Mouse (Mus musculus) kidney, embryonic 16.5 days (tissue): Measurements from ENCODE around the gene Unc13c. TPM values are rescaled to one million over a fixed set of nuclear protein-coding genes. Genes with fewer than 3 reads are reported as not detected.

ENCODE experiments used
- ATAC-seq: fragments of 200-750 bp; cut with Nextera tagmentation; 2 replicates; pipeline ENCODE4 v1.8.0; 2017; ENCODE audit warnings: moderate TSS enrichment; ENCODE audit not compliant: low FRiP score, low TSS enrichment
- H3K27ac ChIP-seq: fragments of 300-500 bp; sonication (generic); 2 replicates; pipeline ENCODE4 v1.5.1; 2014; ENCODE audit warnings: low read length
- H3K27me3 ChIP-seq: fragments of 300-500 bp; sonication (generic); 2 replicates; pipeline ENCODE4 v1.6.1; 2014; ENCODE audit warnings: low read length, control low read depth, mixed read lengths; ENCODE audit not compliant: insufficient read depth
- H3K36me3 ChIP-seq: fragments of 300-500 bp; sonication (generic); 2 replicates; pipeline ENCODE4 v1.6.1; 2014; ENCODE audit warnings: low read length, control low read depth, mixed read lengths; ENCODE audit not compliant: insufficient read depth
- H3K4me1 ChIP-seq: fragments of 300-500 bp; sonication (generic); 2 replicates; pipeline ENCODE4 v1.6.1; 2014; ENCODE audit warnings: low read length, control low read depth, mixed read lengths; ENCODE audit not compliant: insufficient read depth
- H3K4me2 ChIP-seq: fragments of 300-500 bp; sonication (generic); replicated peaks from 2 replicates; pipeline ENCODE4 v1.6.1; 2014; ENCODE audit warnings: low read depth, low read length
- H3K4me3 ChIP-seq: fragments of 300-500 bp; sonication (generic); 2 replicates; pipeline ENCODE4 v1.5.1; 2014; ENCODE audit warnings: mild to moderate bottlenecking, low read length
- H3K9ac ChIP-seq: fragments of 300-500 bp; sonication (generic); replicated peaks from 2 replicates; pipeline ENCODE4 v1.6.1; 2014; ENCODE audit warnings: low read length
- H3K9me3 ChIP-seq: fragments of 300-500 bp; sonication (generic); 2 replicates; pipeline ENCODE4 v1.6.1; 2016; ENCODE audit warnings: low read length, control low read depth
- WGBS: fragments of 180-500 bp; shearing (Covaris S2); extraction: QIAGEN DNeasy Blood & Tissue Kit; methylation state at CpG from one replicate; pipeline ENCODE4 v1.1.7; 2014; 5-methylcytosine and 5-hydroxymethylcytosine counted together
- polyA plus RNA-seq: library from polyadenylated mRNA; unstranded; fragments of >200 nt; fragmentation: Nextera tagmentation; extraction: Ambion mirVana; gene quantifications from 2 replicates; pipeline ENCODE4 v1.2.1, GENCODE M21; 2015

Unc13c gene
- 0.41 and 0.59 TPM in 2 replicates for polyA plus RNA-seq

GRCm38 (mm10) chr9:73968641-73969121, at the start of gene Unc13c:
Unc13c (minus strand) TSS chr9:73968966.
- WGBS, result 1% methylated on average over 17 of the region's 17 CpGs
- H3K4me1 ChIP-seq, result peaks cover 12% of the 10 kb centered on the region; the same call in 1 of the 2 replicates
- H3K27ac ChIP-seq, result no peak within 1 kb of the TSS
- H3K36me3 ChIP-seq, result no peaks in the 10 kb centered on the region
- peak; percentile 81 for ATAC-seq
- H3K27me3 ChIP-seq, result peaks cover 21% of the 10 kb centered on the region
- no peaks in the 10 kb centered on the region for H3K9me3 ChIP-seq
- peak within 1 kb of the TSS; percentile 50 for H3K9ac ChIP-seq
- peak within 1 kb of the TSS; percentile 43 for H3K4me3 ChIP-seq
- H3K4me2 ChIP-seq, result peak within 1 kb of the TSS; percentile 66

DNA sequence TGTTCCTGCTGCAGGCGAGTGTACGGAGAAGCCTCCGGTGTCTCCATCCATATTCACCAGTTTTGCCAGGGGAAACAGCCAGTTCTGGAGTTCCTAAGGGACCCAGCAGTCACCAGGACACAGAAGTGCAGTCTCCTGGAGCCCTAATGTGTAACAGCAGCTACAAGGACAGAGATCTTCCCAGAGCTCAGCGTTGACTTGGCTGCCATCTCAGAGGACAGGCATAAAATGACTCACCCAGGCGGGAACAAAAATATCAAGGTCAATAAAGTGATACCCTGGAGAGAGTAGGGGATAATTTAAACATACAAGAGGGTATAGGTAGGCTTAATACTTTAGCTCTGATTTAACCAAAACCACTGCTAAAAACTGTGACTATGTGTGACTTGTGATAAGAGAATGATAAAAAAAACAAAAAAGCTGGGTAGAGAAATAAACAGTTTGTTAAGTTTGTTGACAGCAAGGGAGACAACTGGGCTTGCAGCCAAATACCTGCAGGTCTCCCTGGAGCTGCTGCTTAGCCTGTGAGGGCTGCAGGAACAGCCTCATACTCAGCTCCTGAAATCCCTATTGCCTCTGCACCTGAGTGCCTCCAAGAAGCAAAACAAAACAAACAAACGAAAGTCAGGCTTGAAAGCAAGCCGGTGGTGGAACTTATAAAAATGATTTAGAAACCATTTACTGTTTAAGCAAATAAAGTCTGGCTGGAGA, 39.4 kb upstream of the Unc13c start:
- ATAC-seq, result no peak
- Histone ChIP-seq H3K4me3 (no peak overlapping the region), H3K4me2 (no peak overlapping the region), H3K36me3 (no peaks in the 10 kb centered on the region), H3K27me3 (no peaks in the 10 kb centered on the region), H3K9me3 (no peaks in the 10 kb centered on the region), H3K27ac (no peak overlapping the region), H3K4me1 (no peaks in the 10 kb centered on the region), H3K9ac (no peak overlapping the region)
- WGBS, result 58% methylated on average over 7 of the region's 7 CpGs

GRCm38 (mm10) chr9:74002388-74002990, 33.7 kb upstream of the Unc13c start:
- Histone ChIP-seq H3K36me3 (no peaks in the 10 kb centered on the region), H3K9ac (no peak overlapping the region), H3K4me3 (no peak overlapping the region), H3K4me1 (no peaks in the 10 kb centered on the region), H3K4me2 (no peak overlapping the region), H3K9me3 (no peaks in the 10 kb centered on the region), H3K27me3 (no peaks in the 10 kb centered on the region), H3K27ac (no peak overlapping the region)
- WGBS, result 38% methylated on average over 6 of the region's 6 CpGs
- no peak for ATAC-seq

- Histone ChIP-seq H3K9me3 (peaks cover 5% of the 10 kb centered on the region), H3K4me3 (no peak overlapping the region), H3K4me1 (no peaks in the 10 kb centered on the region), H3K27ac (no peak overlapping the region), H3K9ac (no peak overlapping the region), H3K4me2 (no peak overlapping the region), H3K36me3 (no peaks in the 10 kb centered on the region), H3K27me3 (no peaks in the 10 kb centered on the region)
- no peak for ATAC-seq
Observed at GRCm38 (mm10) chr9:73988096-73988495, 19.3 kb upstream of the Unc13c start.

GRCm38 (mm10) chr9:73987236-73987635, 18.5 kb upstream of the Unc13c start:
- Histone ChIP-seq H3K4me3 (no peak overlapping the region), H3K9ac (no peak overlapping the region), H3K27me3 (no peaks in the 10 kb centered on the region), H3K9me3 (peaks cover 5% of the 10 kb centered on the region), H3K4me1 (no peaks in the 10 kb centered on the region), H3K27ac (no peak overlapping the region), H3K4me2 (no peak overlapping the region), H3K36me3 (no peaks in the 10 kb centered on the region)
- 62% methylated on average over 2 of the region's 2 CpGs for WGBS
- ATAC-seq, result no peak

- Histone ChIP-seq H3K36me3 (no peaks in the 10 kb centered on the region), H3K9ac (no peak overlapping the region), H3K4me1 (no peaks in the 10 kb centered on the region), H3K9me3 (no peaks in the 10 kb centered on the region), H3K27ac (no peak overlapping the region), H3K4me3 (no peak overlapping the region), H3K27me3 (no peaks in the 10 kb centered on the region), H3K4me2 (no peak overlapping the region)
- ATAC-seq, result no peak
- WGBS, result 11% methylated on average over 6 of the region's 6 CpGs
Observed at GRCm38 (mm10) chr9:73982597-73983344, 14.0 kb upstream of the Unc13c start.

- H3K4me1 ChIP-seq, result peaks cover 12% of the 10 kb centered on the region; the same call in 1 of the 2 replicates
- no peak overlapping the region for H3K4me2 ChIP-seq
- no peak for ATAC-seq
- no peaks in the 10 kb centered on the region for H3K9me3 ChIP-seq
- no peak overlapping the region for H3K9ac ChIP-seq
- no peak overlapping the region for H3K27ac ChIP-seq
- H3K27me3 ChIP-seq, result peaks cover 17% of the 10 kb centered on the region
- H3K36me3 ChIP-seq, result no peaks in the 10 kb centered on the region
- 39% methylated on average over 8 of the region's 8 CpGs for WGBS
- no peak overlapping the region for H3K4me3 ChIP-seq
Observed at GRCm38 (mm10) chr9:73972327-73972988, 3.7 kb upstream of the Unc13c start.

- 53% methylated on average over 9 of the region's 9 CpGs for WGBS
- peak; percentile 80; the same call in 1 of the 2 replicates for ATAC-seq
- no peaks in the 10 kb centered on the region for H3K36me3 ChIP-seq
Observed at GRCm38 (mm10) chr9:73970717-73971116, 2.0 kb upstream of the Unc13c start.

GRCm38 (mm10) chr9:73965322-73965915, 3.3 kb downstream of the Unc13c start:
- no peak overlapping the region for H3K9ac ChIP-seq
- no peak overlapping the region for H3K27ac ChIP-seq
- H3K4me1 ChIP-seq, result peaks cover 7% of the 10 kb centered on the region; the same call in 1 of the 2 replicates
- no peak overlapping the region for H3K4me3 ChIP-seq
- H3K9me3 ChIP-seq, result no peaks in the 10 kb centered on the region
- H3K4me2 ChIP-seq, result no peak overlapping the region
- no peak for ATAC-seq
- 57% methylated on average over 9 of the region's 9 CpGs for WGBS
- H3K36me3 ChIP-seq, result no peaks in the 10 kb centered on the region
- H3K27me3 ChIP-seq, result peaks cover 17% of the 10 kb centered on the region

More at GRCm38 (mm10) chr9:73970717-73971116, 2.0 kb upstream of the Unc13c start:
- peaks cover 12% of the 10 kb centered on the region; the same call in 1 of the 2 replicates for H3K4me1 ChIP-seq
- H3K9ac ChIP-seq, result no peak overlapping the region
- no peaks in the 10 kb centered on the region for H3K9me3 ChIP-seq
- H3K4me3 ChIP-seq, result no peak overlapping the region
- H3K4me2 ChIP-seq, result no peak overlapping the region
- peaks cover 21% of the 10 kb centered on the region for H3K27me3 ChIP-seq
- H3K27ac ChIP-seq, result no peak overlapping the region
